Mouse (Mus musculus): ENCODE measurements around the gene Wdr73. TPM values are rescaled to one million over a fixed set of nuclear protein-coding genes. Genes with fewer than 3 reads are reported as not detected.

The Wdr73 gene
- total and polyA plus RNA-seq, 2 experiments from 2014 or later: 20.3 to 29.2 TPM

DNA sequence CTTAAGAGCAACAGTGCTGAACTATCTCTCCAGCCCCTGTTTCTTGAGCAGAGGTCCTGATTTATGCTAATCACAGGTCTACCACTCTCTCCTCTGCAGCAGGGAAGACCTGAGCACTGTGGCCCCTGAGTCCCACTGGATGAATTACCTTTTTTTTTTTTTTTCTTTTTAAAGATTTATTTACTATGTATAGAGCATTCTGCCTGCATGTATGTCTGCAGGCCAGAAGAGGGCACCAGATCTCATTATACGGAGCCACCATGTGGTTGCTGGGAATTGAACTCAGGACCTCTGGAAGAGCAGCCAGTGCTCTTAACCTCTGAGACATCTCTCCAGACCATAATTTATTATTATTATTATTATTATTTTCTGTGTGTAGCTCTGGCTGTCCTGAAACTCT lies 15.4 kb downstream of the Wdr73 start:
- TF ChIP-seq CTCF (IDR thresholded peaks at IDR 0.05; ENCODE audit: low read depth): peak; percentile 49
- no peak for ATAC-seq
- H3K4me2 ChIP-seq (ENCODE audit: low read depth, low read length): no peak overlapping the region
- H3K9me3 ChIP-seq (ENCODE audit: low read length): no peaks in the 10 kb centered on the region
- 35% methylated on average over 1 of the region's 1 CpGs for WGBS
- H3K27ac ChIP-seq: no peak overlapping the region
- no peak overlapping the region for H3K9ac ChIP-seq (replicated peaks; ENCODE audit: low read length)
- H3K4me1 ChIP-seq (ENCODE audit: insufficient read depth, low read length): peaks cover 8% of the 10 kb centered on the region
- H3K4me3 ChIP-seq (ENCODE audit: low read length): no peak overlapping the region
- no peaks in the 10 kb centered on the region for H3K27me3 ChIP-seq (ENCODE audit: insufficient read depth, low read length)
- peaks cover 2% of the 10 kb centered on the region; the same call in 1 of the 2 replicates for H3K36me3 ChIP-seq (ENCODE audit: insufficient read depth, low read length)
- no peak for DNase-seq (ENCODE audit: low spot score)

DNA sequence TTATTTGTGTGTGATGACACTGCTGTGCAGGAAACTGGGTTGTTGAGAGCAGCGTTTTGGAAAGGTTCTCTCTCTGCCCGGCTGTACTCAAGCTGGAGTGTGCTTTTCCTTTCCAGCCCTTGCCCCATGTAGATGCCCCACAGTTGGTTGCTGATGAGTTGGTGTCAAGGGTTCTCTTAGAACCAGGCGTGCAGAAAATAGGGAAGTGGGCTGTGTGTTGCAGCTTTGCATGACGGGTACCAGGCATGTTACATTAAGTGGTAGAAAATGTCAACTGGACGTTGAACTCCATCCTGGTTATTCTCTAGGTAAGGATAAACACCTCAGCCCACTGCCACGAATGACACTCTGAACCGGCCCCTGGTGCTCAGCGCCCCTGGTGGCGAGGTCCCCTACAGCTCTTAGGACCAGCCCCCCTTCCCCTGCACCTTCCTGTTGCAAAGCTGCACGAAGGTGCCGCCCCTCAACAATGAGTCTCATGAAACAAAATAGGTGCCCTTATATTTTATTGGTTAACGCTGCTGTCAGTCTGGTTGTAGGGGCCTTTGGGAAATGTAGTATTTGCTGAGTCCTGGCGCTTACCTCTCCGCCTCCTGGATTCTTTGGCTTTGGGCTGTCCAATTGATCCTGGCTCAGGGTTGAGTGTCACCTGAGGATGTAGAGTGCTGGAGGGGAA lies 18.1 kb downstream of the Wdr73 start:
- H3K36me3 ChIP-seq (ENCODE audit: insufficient read depth, low read length): no peaks in the 10 kb centered on the region
- ATAC-seq: peak; percentile 83
- H3K27ac ChIP-seq: no peak overlapping the region
- DNase-seq (ENCODE audit: low spot score): peak; percentile 85
- TF ChIP-seq CTCF (IDR thresholded peaks at IDR 0.05; ENCODE audit: low read depth): peak; percentile 73
- no peak overlapping the region for H3K9ac ChIP-seq (replicated peaks; ENCODE audit: low read length)
- H3K4me2 ChIP-seq (ENCODE audit: low read depth, low read length): peak overlapping the region; percentile 49
- no peaks in the 10 kb centered on the region for H3K9me3 ChIP-seq (ENCODE audit: low read length)
- H3K4me3 ChIP-seq (ENCODE audit: low read length): peak overlapping the region; percentile 15; the same call in 1 of the 2 replicates
- whole genome bisulfite sequencing: 22% methylated on average over 14 of the region's 14 CpGs
- no peaks in the 10 kb centered on the region for H3K27me3 ChIP-seq (ENCODE audit: insufficient read depth, low read length)
- H3K4me1 ChIP-seq (ENCODE audit: insufficient read depth, low read length): peaks cover 8% of the 10 kb centered on the region

DNA sequence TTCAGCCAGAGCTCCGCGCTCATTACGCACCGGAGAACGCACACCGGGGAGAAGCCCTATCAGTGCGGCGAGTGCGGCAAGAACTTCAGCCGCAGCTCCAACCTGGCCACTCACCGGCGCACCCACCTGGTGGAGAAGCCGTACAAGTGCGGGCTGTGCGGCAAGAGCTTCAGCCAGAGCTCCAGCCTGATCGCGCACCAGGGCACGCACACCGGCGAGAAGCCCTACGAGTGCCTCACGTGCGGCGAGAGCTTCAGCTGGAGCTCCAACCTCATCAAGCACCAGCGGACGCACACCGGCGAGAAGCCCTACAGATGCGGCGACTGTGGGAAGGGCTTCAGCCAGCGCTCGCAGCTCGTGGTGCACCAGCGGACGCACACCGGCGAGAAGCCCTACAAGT lies 25.3 kb downstream of the Wdr73 start:
- no peak overlapping the region for H3K9ac ChIP-seq (replicated peaks; ENCODE audit: low read length)
- no peak overlapping the region for H3K4me2 ChIP-seq (ENCODE audit: low read depth, low read length)
- H3K4me1 ChIP-seq (ENCODE audit: insufficient read depth, low read length): no peaks in the 10 kb centered on the region
- H3K27me3 ChIP-seq (ENCODE audit: insufficient read depth, low read length): no peaks in the 10 kb centered on the region
- ATAC-seq (peak; percentile 34; the same call in 1 of the 2 replicates), DNase-seq (ENCODE audit: low spot score) (peak; percentile 33)
- no peak overlapping the region for H3K4me3 ChIP-seq (ENCODE audit: low read length)
- no peak overlapping the region for H3K27ac ChIP-seq
- peaks cover 32% of the 10 kb centered on the region for H3K36me3 ChIP-seq (ENCODE audit: insufficient read depth, low read length)
- TF ChIP-seq CTCF (IDR thresholded peaks at IDR 0.05; ENCODE audit: low read depth): no peak; the same call in 1 of the 2 replicates
- no peaks in the 10 kb centered on the region for H3K9me3 ChIP-seq (ENCODE audit: low read length)
- WGBS: 33% methylated on average over 37 of the region's 37 CpGs

DNA sequence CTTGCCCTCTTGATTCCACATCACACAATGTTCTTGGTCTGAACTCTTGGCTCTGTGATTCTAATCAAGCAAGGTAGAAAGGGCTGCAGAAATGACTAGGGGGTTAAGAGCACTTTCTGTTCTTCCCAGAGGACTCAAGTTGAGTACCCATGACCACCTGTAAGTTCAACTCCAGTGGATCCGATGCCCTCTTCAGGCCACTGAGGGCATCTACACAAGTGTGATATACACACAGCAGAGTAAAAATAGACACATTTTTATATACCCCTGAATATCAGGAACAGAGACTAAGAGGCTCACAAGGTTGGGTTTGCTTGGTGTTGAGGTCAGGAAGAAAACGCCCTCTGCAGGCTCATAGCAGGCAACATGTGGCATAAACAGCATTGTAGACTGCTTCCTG lies 27.4 kb downstream of the Wdr73 start:
- 95% methylated on average over 2 of the region's 2 CpGs for WGBS
- Histone ChIP-seq H3K36me3 (ENCODE audit: insufficient read depth, low read length) (peaks cover 44% of the 10 kb centered on the region), H3K9ac (replicated peaks; ENCODE audit: low read length) (no peak overlapping the region), H3K27me3 (ENCODE audit: insufficient read depth, low read length) (no peaks in the 10 kb centered on the region), H3K4me2 (ENCODE audit: low read depth, low read length) (no peak overlapping the region), H3K27ac (no peak overlapping the region), H3K4me1 (ENCODE audit: insufficient read depth, low read length) (no peaks in the 10 kb centered on the region), H3K9me3 (ENCODE audit: low read length) (no peaks in the 10 kb centered on the region), H3K4me3 (ENCODE audit: low read length) (no peak overlapping the region)
- ATAC-seq: no peak
- peak; percentile 32 for TF ChIP-seq CTCF (IDR thresholded peaks at IDR 0.05; ENCODE audit: low read depth)
- DNase-seq (ENCODE audit: low spot score): no peak

GRCm38 (mm10) chr7:80873038-80873437 lies 28.0 kb downstream of the Wdr73 start:
- ATAC-seq: no peak
- H3K27me3 ChIP-seq (ENCODE audit: insufficient read depth, low read length): no peaks in the 10 kb centered on the region
- 73% methylated on average over 5 of the region's 5 CpGs for WGBS
- peaks cover 50% of the 10 kb centered on the region for H3K36me3 ChIP-seq (ENCODE audit: insufficient read depth, low read length)
- no peaks in the 10 kb centered on the region for H3K9me3 ChIP-seq (ENCODE audit: low read length)
- H3K9ac ChIP-seq (replicated peaks; ENCODE audit: low read length): no peak overlapping the region
- TF ChIP-seq CTCF (IDR thresholded peaks at IDR 0.05; ENCODE audit: low read depth): no peak
- no peaks in the 10 kb centered on the region for H3K4me1 ChIP-seq (ENCODE audit: insufficient read depth, low read length)
- DNase-seq (ENCODE audit: low spot score): no peak
- H3K27ac ChIP-seq: no peak overlapping the region
- no peak overlapping the region for H3K4me3 ChIP-seq (ENCODE audit: low read length)
- no peak overlapping the region for H3K4me2 ChIP-seq (ENCODE audit: low read depth, low read length)

- Histone ChIP-seq H3K9ac (replicated peaks; ENCODE audit: low read length) (no peak overlapping the region), H3K4me1 (ENCODE audit: insufficient read depth, low read length) (no peaks in the 10 kb centered on the region), H3K36me3 (ENCODE audit: insufficient read depth, low read length) (peaks cover 30% of the 10 kb centered on the region), H3K27ac (no peak overlapping the region), H3K27me3 (ENCODE audit: insufficient read depth, low read length) (no peaks in the 10 kb centered on the region), H3K4me2 (ENCODE audit: low read depth, low read length) (no peak overlapping the region), H3K9me3 (ENCODE audit: low read length) (no peaks in the 10 kb centered on the region), H3K4me3 (ENCODE audit: low read length) (no peak overlapping the region)
- no peak for DNase-seq (ENCODE audit: low spot score)
- no peak for TF ChIP-seq CTCF (IDR thresholded peaks at IDR 0.05; ENCODE audit: low read depth)
- WGBS: 91% methylated on average over 2 of the region's 2 CpGs
- ATAC-seq: no peak
Observed at GRCm38 (mm10) chr7:80868686-80869085, 32.4 kb downstream of the Wdr73 start.

- DNase-seq (ENCODE audit: low spot score) (no peak), ATAC-seq (no peak)
- Histone ChIP-seq H3K36me3 (ENCODE audit: insufficient read depth, low read length) (peaks cover 30% of the 10 kb centered on the region), H3K4me1 (ENCODE audit: insufficient read depth, low read length) (peaks cover 11% of the 10 kb centered on the region; the same call in 1 of the 2 replicates), H3K4me2 (ENCODE audit: low read depth, low read length) (no peak overlapping the region), H3K9me3 (ENCODE audit: low read length) (no peaks in the 10 kb centered on the region), H3K4me3 (ENCODE audit: low read length) (no peak overlapping the region), H3K27me3 (ENCODE audit: insufficient read depth, low read length) (no peaks in the 10 kb centered on the region), H3K9ac (replicated peaks; ENCODE audit: low read length) (no peak overlapping the region), H3K27ac (no peak overlapping the region)
- 85% methylated on average over 7 of the region's 7 CpGs for WGBS
- no peak for TF ChIP-seq CTCF (IDR thresholded peaks at IDR 0.05; ENCODE audit: low read depth)
Observed at GRCm38 (mm10) chr7:80866514-80867147, 34.4 kb downstream of the Wdr73 start.

Data from hindbrain, postnatal 0 days (tissue).